Mouse (Mus musculus) midbrain, postnatal 0 days (tissue): ENCODE measurements around the gene BC030867. TPM values are rescaled to one million over a fixed set of nuclear protein-coding genes. Genes with fewer than 3 reads are reported as not detected.

Source experiments
- ATAC-seq: fragments of 200-750 bp; cut with Nextera tagmentation; 2 replicates; pipeline ENCODE4 v1.8.0; 2017; ENCODE audit warnings: moderate number of reproducible peaks, mild to moderate bottlenecking, moderate TSS enrichment, moderate library complexity; ENCODE audit not compliant: low FRiP score
- DNase-seq: peaks from one replicate; pipeline ENCODE4 v3.0.0-alpha.2; 2015; ENCODE audit warnings: low spot score
- H3K27ac ChIP-seq: fragments of 300-500 bp; sonication (generic); 2 replicates; pipeline ENCODE4 v1.5.1; 2014; ENCODE audit warnings: low read depth, mild to moderate bottlenecking, low read length, mixed read lengths
- H3K27me3 ChIP-seq: fragments of 300-500 bp; sonication (generic); 2 replicates; pipeline ENCODE4 v1.6.1; 2014; ENCODE audit warnings: low read length, control low read depth, mixed read lengths; ENCODE audit not compliant: insufficient read depth
- H3K36me3 ChIP-seq: fragments of 300-500 bp; sonication (generic); 2 replicates; pipeline ENCODE4 v1.6.1; 2014; ENCODE audit warnings: low read length, control low read depth, mixed read lengths; ENCODE audit not compliant: insufficient read depth
- H3K4me1 ChIP-seq: fragments of 300-500 bp; sonication (generic); 2 replicates; pipeline ENCODE4 v1.6.1; 2014; ENCODE audit warnings: mild to moderate bottlenecking, control low read depth, antibody characterized with exemption, low read length, mixed read lengths; ENCODE audit not compliant: insufficient read depth
- H3K4me2 ChIP-seq: fragments of 300-500 bp; sonication (generic); 2 replicates; pipeline ENCODE4 v1.6.1; 2014; ENCODE audit warnings: low read depth, mild to moderate bottlenecking, low read length, mixed read lengths; ENCODE audit not compliant: poor library complexity, severe bottlenecking
- H3K4me3 ChIP-seq: fragments of 300-500 bp; sonication (generic); 2 replicates; pipeline ENCODE4 v1.5.1; 2014; ENCODE audit warnings: low read depth, mild to moderate bottlenecking, low read length, moderate library complexity
- H3K9ac ChIP-seq: fragments of 300-500 bp; sonication (generic); replicated peaks from 2 replicates; pipeline ENCODE4 v1.6.1; 2014; ENCODE audit warnings: mild to moderate bottlenecking, low read length, moderate library complexity, mixed read lengths; ENCODE audit not compliant: poor library complexity, severe bottlenecking
- H3K9me3 ChIP-seq: fragments of 300-500 bp; sonication (generic); 2 replicates; pipeline ENCODE4 v1.6.1; 2016; ENCODE audit warnings: low read length, control low read depth
- CTCF ChIP-seq: IDR thresholded peaks from 2 replicates; pipeline ENCODE4 v1.5.1; 2016; ENCODE audit warnings: antibody characterized with exemption, mild to moderate bottlenecking
- WGBS: fragments of 180-500 bp; shearing (Covaris S2); extraction: QIAGEN DNeasy Blood & Tissue Kit; methylation state at CpG from one replicate; pipeline ENCODE4 v1.1.7; 2014; 5-methylcytosine and 5-hydroxymethylcytosine counted together
- polyA plus RNA-seq: library from polyadenylated mRNA; unstranded; fragments of >200 nt; fragmentation: Nextera tagmentation; extraction: Ambion mirVana; gene quantifications from 2 replicates; pipeline ENCODE4 v1.2.1, GENCODE M21; 2015
- total RNA-seq: library from RNA; depleted of rRNA; stranded (reverse); fragments of >200 nt; gene quantifications from 2 replicates; pipeline ENCODE4 v1.2.3, GENCODE M21; 2014

BC030867 gene
- total and polyA plus RNA-seq, 2 experiments from 2014 or later, result 0.53 to 2.1 TPM

DNA sequence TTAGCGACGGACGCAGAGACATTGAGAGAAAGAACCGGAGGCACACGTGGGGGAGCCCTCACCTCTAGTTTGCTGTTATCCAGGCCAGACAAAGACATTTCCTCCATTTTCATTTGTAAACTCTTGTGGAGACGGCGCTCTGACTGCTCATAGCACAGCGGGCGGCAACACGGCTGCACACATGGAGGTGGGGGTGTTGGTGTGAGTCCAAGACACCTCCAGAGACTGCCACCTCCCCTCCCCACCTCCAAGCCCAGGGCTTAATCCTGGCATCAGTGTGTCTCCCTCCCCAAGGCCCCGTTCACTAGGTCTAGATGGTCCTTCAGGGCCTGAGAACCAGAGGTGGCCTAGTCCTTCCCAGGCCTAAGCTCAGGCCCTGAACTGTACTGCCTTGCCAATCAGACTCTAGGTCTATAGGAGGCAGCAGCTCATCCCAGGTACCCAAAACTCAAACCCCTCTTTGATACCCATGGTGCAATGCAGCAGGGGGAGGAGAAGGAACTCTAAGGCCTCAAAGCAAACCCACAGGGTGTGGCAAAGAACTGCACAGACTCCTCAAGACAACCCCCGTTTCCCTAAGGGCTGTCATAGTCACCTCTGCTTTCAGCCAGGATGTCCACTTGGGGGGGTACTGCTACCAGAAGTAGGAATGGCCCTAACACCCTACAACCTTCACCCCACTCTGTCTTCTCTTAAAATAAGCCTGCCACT is 46.4 kb downstream of the BC030867 start:
- 52% methylated on average over 12 of the region's 12 CpGs for WGBS
- DNase-seq, result peak; percentile 56
- no peaks in the 10 kb centered on the region for H3K9me3 ChIP-seq

DNA sequence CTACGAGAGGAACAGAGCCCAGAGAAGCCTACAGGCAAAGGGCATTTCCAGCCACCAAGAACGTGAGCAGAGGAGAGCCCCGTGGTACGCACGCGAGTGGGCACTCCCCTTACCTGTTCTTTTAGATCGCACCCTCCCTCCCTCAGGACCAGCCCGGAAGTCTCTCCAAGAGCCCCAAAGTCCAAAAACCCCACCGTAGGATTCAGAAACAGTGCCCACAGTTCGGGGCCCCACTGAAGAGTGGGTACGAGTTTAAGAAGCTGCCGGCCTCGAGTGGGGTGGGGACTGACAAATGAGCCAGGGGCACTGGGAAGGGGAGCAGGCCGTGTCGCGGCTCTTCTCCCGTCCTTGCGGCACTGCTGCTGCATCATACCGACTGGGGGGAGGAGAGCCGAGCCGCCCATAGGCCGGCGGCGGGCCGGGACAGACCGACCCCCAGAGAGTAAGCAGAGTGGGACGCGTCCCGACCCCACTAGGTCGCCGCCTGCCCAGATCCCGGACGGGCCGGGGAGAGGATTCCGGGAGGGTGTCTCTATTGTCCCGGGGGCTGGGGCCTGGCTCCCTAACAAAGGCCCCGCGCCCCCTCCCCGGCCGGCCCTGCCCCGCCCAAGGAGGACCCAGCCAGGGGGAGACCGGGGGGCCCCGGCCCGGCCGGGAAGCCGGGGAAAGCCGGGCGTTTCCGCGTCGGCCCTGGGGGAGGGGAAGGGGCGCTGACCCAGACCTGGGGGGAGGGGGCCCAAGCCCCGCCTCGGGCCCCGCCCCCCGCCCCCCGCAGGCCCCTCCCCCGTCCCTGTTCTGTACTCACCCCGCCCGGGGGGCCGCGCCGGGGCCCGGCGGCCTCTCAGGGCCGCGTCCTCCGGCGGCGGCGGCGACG is 47.2 kb downstream of the BC030867 start:
- Histone ChIP-seq H3K4me3 (peak overlapping the region; percentile 92), H3K4me2 (peak overlapping the region; percentile 91), H3K9ac (peak overlapping the region; percentile 93), H3K27me3 (no peaks in the 10 kb centered on the region), H3K4me1 (peaks cover 5% of the 10 kb centered on the region; the same call in 1 of the 2 replicates), H3K36me3 (peaks cover 26% of the 10 kb centered on the region), H3K9me3 (no peaks in the 10 kb centered on the region), H3K27ac (peak overlapping the region; percentile 94)
- WGBS, result under 1% methylated on average over 32 of the region's 73 CpGs
- peak; percentile 14; the same call in 1 of the 2 replicates for ATAC-seq
- peak; percentile 62 for DNase-seq
- TF ChIP-seq CTCF, result no peak

More for the DNA sequence above, 46.4 kb downstream of the BC030867 start:
- no peaks in the 10 kb centered on the region for H3K27me3 ChIP-seq
- peak overlapping the region; percentile 93 for H3K9ac ChIP-seq
- peak overlapping the region; percentile 94 for H3K27ac ChIP-seq
- peaks cover 5% of the 10 kb centered on the region; the same call in 1 of the 2 replicates for H3K4me1 ChIP-seq
- no peak for ATAC-seq
- TF ChIP-seq CTCF, result peak; percentile 51; the same call in 1 of the 2 replicates
- H3K4me3 ChIP-seq, result peak overlapping the region; percentile 92
- peak overlapping the region; percentile 91 for H3K4me2 ChIP-seq
- peaks cover 34% of the 10 kb centered on the region for H3K36me3 ChIP-seq

DNA sequence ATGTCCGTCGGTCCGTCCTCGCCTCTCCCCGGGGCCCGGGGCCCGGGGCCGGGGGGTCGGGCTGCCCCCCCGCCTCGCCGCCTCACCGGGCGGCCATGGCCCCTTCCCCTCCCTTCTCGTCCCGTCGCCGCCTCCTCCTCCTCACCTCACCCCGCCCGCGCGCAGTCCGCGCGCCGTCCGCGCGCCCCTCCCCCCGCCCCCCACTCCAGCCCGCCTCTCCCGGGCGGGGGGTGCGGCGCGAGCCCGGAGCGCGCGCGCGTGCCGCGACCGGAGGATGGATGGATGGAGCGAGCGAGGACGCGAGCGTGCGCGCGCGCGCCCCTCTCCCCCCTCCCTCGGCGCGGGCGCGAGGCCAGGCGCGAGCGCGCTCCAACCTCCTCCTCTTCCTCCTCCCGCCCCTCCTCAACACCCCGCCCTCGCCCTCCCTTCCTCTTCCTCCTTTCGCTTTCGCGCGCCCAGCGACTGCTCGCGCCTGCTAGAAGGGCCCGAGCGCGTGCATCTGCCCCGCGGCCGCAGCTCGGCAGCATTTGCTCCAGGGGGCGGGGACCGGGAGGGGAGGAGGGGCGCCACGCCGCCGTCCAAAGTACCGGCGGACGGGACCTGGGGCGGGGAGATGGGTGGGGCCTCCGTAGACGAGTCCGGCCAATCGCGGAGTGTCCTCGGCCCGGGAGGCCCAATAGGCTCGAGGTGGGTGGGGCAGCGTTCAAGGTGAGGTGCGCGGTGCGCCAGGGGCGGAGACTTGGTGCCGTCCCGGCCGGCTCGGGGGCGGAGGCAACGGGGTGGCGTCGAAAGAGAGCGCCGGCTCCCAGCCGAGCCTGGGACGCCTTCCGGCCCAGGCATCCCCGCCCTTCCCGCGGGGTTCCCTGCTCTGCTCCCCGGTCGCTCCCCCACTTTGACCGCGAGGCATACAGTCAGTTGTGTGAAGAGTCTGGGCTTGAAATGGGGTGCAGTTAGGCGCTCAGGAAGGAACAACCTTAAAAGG is 48.1 kb downstream of the BC030867 start, which contains the start of gene Atxn7l3:
Gene Atxn7l3, minus strand, starts transcription at position 141 of the 982 bp plus-strand sequence.
- peak within 1 kb of the TSS; percentile 91 for H3K4me2 ChIP-seq
- peak; percentile 99 for DNase-seq
- peak; percentile 93 for ATAC-seq
- H3K4me3 ChIP-seq, result peak within 1 kb of the TSS; percentile 92
- no peak for TF ChIP-seq CTCF
- peak within 1 kb of the TSS; percentile 93 for H3K9ac ChIP-seq
- H3K27me3 ChIP-seq, result no peaks in the 10 kb centered on the region
- H3K27ac ChIP-seq, result peak within 1 kb of the TSS; percentile 94
- under 1% methylated on average over 30 of the region's 125 CpGs for WGBS
- H3K4me1 ChIP-seq, result peaks cover 5% of the 10 kb centered on the region; the same call in 1 of the 2 replicates
- no peaks in the 10 kb centered on the region for H3K9me3 ChIP-seq
- peaks cover 17% of the 10 kb centered on the region for H3K36me3 ChIP-seq

DNA sequence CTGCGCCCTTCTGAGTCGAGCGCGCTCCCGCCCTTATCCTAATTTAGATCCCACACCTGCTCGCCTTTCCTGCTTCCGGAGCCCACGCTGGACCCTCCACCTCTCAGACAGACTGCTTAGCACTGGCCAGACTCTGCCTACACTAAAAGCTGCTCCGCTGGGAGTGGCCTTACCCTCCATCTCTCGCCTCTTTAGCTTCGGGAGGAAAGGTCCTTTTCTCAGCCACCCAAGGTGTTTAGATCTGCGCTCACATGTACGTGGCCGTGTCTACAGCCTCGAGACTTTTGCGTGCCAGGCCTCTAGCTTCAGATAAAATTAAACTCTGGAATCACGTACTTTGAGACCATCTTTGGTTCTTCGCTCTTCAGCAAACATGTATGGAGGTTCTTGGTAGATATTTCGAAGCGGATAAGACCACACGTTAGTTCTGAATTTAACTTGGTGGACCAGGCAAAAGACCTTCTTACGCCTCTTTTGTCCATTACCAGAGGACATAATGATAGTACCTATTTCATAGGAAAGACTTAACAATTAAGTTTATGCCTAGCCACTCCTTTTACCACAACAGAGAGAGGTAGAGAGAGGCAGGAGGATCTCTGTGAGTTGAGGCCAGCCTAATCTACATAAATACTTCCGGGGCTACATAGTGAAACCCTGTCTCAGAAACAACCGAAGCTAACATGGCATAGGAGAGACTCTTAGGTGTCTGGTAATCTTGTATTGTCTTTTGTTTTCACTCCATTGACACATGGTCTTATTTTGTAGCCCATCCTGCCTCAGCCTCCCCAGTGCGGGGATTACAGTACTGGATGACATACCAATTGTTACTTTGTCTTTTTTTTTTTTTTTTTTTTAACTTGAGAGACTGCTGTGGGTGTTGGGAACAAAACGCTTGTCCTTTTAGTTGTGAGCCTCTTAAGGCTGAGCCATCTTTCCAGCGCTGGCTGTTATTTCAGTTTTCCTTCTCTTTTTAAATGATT is 49.2 kb downstream of the BC030867 start:
- TF ChIP-seq CTCF, result no peak
- Histone ChIP-seq H3K9me3 (no peaks in the 10 kb centered on the region), H3K9ac (peak overlapping the region; percentile 93), H3K27ac (peak overlapping the region; percentile 94), H3K4me2 (peak overlapping the region; percentile 91), H3K36me3 (peaks cover 6% of the 10 kb centered on the region), H3K27me3 (no peaks in the 10 kb centered on the region), H3K4me1 (peaks cover 5% of the 10 kb centered on the region; the same call in 1 of the 2 replicates), H3K4me3 (peak overlapping the region; percentile 92)
- ATAC-seq (peak; percentile 14; the same call in 1 of the 2 replicates), DNase-seq (no peak)
- WGBS, result 26% methylated on average over 27 of the region's 27 CpGs
